Mouse (Mus musculus) cerebellum, adult 2 months (tissue): ENCODE data around the gene Gm49354. TPM values are rescaled to one million over a fixed set of nuclear protein-coding genes. Genes with fewer than 3 reads are reported as not detected.

Source experiments
- DNase-seq, 2 experiments: peaks; one replicate each; pipeline ENCODE4 v3.0.0; 2021
- H3K27ac ChIP-seq: fragments of 200-500 bp; 2 replicates; pipeline ENCODE4 v1.5.1; 2012; ENCODE audit warnings: low read length, control low read depth, inconsistent platforms; ENCODE audit not compliant: insufficient read depth
- H3K27me3 ChIP-seq: fragments of 200-500 bp; 2 replicates; pipeline ENCODE4 v1.6.1; 2012; ENCODE audit warnings: inconsistent platforms, mild to moderate bottlenecking, low read length, moderate library complexity; ENCODE audit not compliant: control insufficient read depth, insufficient read depth
- H3K4me1 ChIP-seq: fragments of 200-500 bp; 2 replicates; pipeline ENCODE4 v1.6.1; 2011; ENCODE audit warnings: low read length; ENCODE audit not compliant: control insufficient read depth, insufficient read depth
- H3K4me3 ChIP-seq: fragments of 200-500 bp; replicated peaks from 2 replicates; pipeline ENCODE3; 2011; ENCODE audit warnings: mild to moderate bottlenecking, low read depth, low read length, control low read depth; ENCODE audit not compliant: insufficient read depth
- CTCF ChIP-seq: fragments of 200-500 bp; IDR thresholded peaks from 2 replicates; pipeline ENCODE4 v1.5.1; 2011; ENCODE audit warnings: low read depth, mild to moderate bottlenecking, control low read depth, low read length, moderate library complexity, borderline replicate concordance; ENCODE audit not compliant: insufficient read depth
- POLR2A ChIP-seq: fragments of 200-500 bp; IDR thresholded peaks from 2 replicates; pipeline ENCODE4 v1.6.1; 2011; ENCODE audit warnings: low read length, control low read depth, borderline replicate concordance; ENCODE audit not compliant: insufficient read depth
- WGBS: fragments of 180-500 bp; shearing (Covaris S2); methylation state at CpG from one replicate; pipeline ENCODE4 v1.1.7; 2018; 5-methylcytosine and 5-hydroxymethylcytosine counted together
- polyA plus RNA-seq: library from polyadenylated mRNA; depleted of rRNA; stranded (reverse); fragments of >200 nt; gene quantifications from 2 replicates; pipeline ENCODE4 v1.2.3, GENCODE M21; 2012

The Gm49354 gene
- polyA plus RNA-seq, 1 experiment, result not detected

GRCm38 (mm10) chr13:59756906-59757305 lies 25.1 kb downstream of the Gm49354 start:
- 92% methylated on average over 7 of the region's 7 CpGs for WGBS
- TF ChIP-seq CTCF (no peak), POLR2A (no peak)

GRCm38 (mm10) chr13:59750310-59750709 lies 31.7 kb downstream of the Gm49354 start:
- peaks cover 8% of the 10 kb centered on the region for H3K4me1 ChIP-seq
- no peak overlapping the region for H3K4me3 ChIP-seq
- DNase-seq, result no peak
- no peaks in the 10 kb centered on the region for H3K27me3 ChIP-seq
- WGBS, result 90% methylated on average over 12 of the region's 12 CpGs
- H3K27ac ChIP-seq, result no peak overlapping the region
- TF ChIP-seq POLR2A (no peak), CTCF (no peak)

More at GRCm38 (mm10) chr13:59756906-59757305, 25.1 kb downstream of the Gm49354 start:
- Histone ChIP-seq H3K4me3 (no peak overlapping the region), H3K27me3 (no peaks in the 10 kb centered on the region), H3K27ac (no peak overlapping the region), H3K4me1 (no peaks in the 10 kb centered on the region)
- no peak for DNase-seq

- no peaks in the 10 kb centered on the region for H3K27me3 ChIP-seq
- TF ChIP-seq POLR2A (no peak), CTCF (no peak)
- no peak for DNase-seq
- H3K27ac ChIP-seq, result no peak within 1 kb of the TSS
- 35% methylated on average over 9 of the region's 9 CpGs for WGBS
- H3K4me1 ChIP-seq, result peaks cover 8% of the 10 kb centered on the region
- H3K4me3 ChIP-seq, result no peak within 1 kb of the TSS
Observed at GRCm38 (mm10) chr13:59746711-59747110, 35.3 kb downstream of the Gm49354 start, which contains the start of gene 1700014D04Rik. Gene 1700014D04Rik, minus strand, starts transcription at chr13:59746752.

- no peaks in the 10 kb centered on the region for H3K27me3 ChIP-seq
- TF ChIP-seq POLR2A, result no peak
- no peak for TF ChIP-seq CTCF
- WGBS, result 83% methylated on average over 6 of the region's 6 CpGs
- no peak overlapping the region for H3K4me3 ChIP-seq
- H3K4me1 ChIP-seq, result peaks cover 8% of the 10 kb centered on the region
- DNase-seq, result no peak
- H3K27ac ChIP-seq, result no peak overlapping the region
Observed at GRCm38 (mm10) chr13:59746164-59746563, 35.9 kb downstream of the Gm49354 start.

GRCm38 (mm10) chr13:59745462-59745861 lies 36.6 kb downstream of the Gm49354 start:
- peaks cover 8% of the 10 kb centered on the region for H3K4me1 ChIP-seq
- WGBS, result 78% methylated on average over 6 of the region's 6 CpGs

GRCm38 (mm10) chr13:59741697-59742096 lies 40.3 kb downstream of the Gm49354 start:
- no peaks in the 10 kb centered on the region for H3K27me3 ChIP-seq
- 73% methylated on average over 10 of the region's 10 CpGs for WGBS
- H3K4me3 ChIP-seq, result no peak overlapping the region
- TF ChIP-seq CTCF (no peak), POLR2A (no peak)
- H3K4me1 ChIP-seq, result peaks cover 3% of the 10 kb centered on the region
- no peak for DNase-seq
- no peak overlapping the region for H3K27ac ChIP-seq

More at GRCm38 (mm10) chr13:59745462-59745861, 36.6 kb downstream of the Gm49354 start:
- no peak overlapping the region for H3K4me3 ChIP-seq
- no peaks in the 10 kb centered on the region for H3K27me3 ChIP-seq
- TF ChIP-seq POLR2A, result no peak
- TF ChIP-seq CTCF, result no peak
- H3K27ac ChIP-seq, result no peak overlapping the region
- no peak for DNase-seq

- Histone ChIP-seq H3K4me3 (no peak overlapping the region), H3K27ac (no peak overlapping the region), H3K27me3 (no peaks in the 10 kb centered on the region), H3K4me1 (no peaks in the 10 kb centered on the region; the same call in 1 of the 2 replicates)
- WGBS, result 18% methylated on average over 11 of the region's 11 CpGs
- DNase-seq, result no peak
- TF ChIP-seq POLR2A (no peak), CTCF (no peak)
Observed at GRCm38 (mm10) chr13:59741096-59741495, 40.9 kb downstream of the Gm49354 start.

- WGBS, result 93% methylated on average over 4 of the region's 4 CpGs
Observed at GRCm38 (mm10) chr13:59739397-59739796, 42.6 kb downstream of the Gm49354 start.

GRCm38 (mm10) chr13:59738455-59738854 lies 43.6 kb downstream of the Gm49354 start:
- no peaks in the 10 kb centered on the region for H3K27me3 ChIP-seq
- WGBS, result 85% methylated on average over 2 of the region's 2 CpGs
- no peak for DNase-seq

More at GRCm38 (mm10) chr13:59739397-59739796, 42.6 kb downstream of the Gm49354 start:
- Histone ChIP-seq H3K4me3 (no peak overlapping the region), H3K4me1 (no peaks in the 10 kb centered on the region; the same call in 1 of the 2 replicates), H3K27me3 (no peaks in the 10 kb centered on the region), H3K27ac (no peak overlapping the region)
- TF ChIP-seq POLR2A (no peak), CTCF (no peak)
- DNase-seq, result no peak

More at GRCm38 (mm10) chr13:59738455-59738854, 43.6 kb downstream of the Gm49354 start:
- no peak overlapping the region for H3K4me3 ChIP-seq
- TF ChIP-seq CTCF (no peak), POLR2A (no peak)
- no peaks in the 10 kb centered on the region; the same call in 1 of the 2 replicates for H3K4me1 ChIP-seq
- H3K27ac ChIP-seq, result no peak overlapping the region
